Mouse (Mus musculus): ENCODE measurements around the gene Smyd5.

The Smyd5 gene

GRCm38 (mm10) chr6:85431842-85432431, at the start of gene Smyd5:
Gene Smyd5 (plus strand): TSS chr6:85431989.
- peak; percentile 41 for DNase-seq (ENCODE audit: low read depth)

- DNase-seq (ENCODE audit: low read depth): no peak
Measured at GRCm38 (mm10) chr6:85382791-85383190, 49.0 kb upstream of the Smyd5 start.

GRCm38 (mm10) chr6:85388608-85389007, 43.2 kb upstream of the Smyd5 start:
- no peak for DNase-seq (ENCODE audit: low read depth)

- no peak for DNase-seq (ENCODE audit: low read depth)
Measured at GRCm38 (mm10) chr6:85391803-85392202, 40.0 kb upstream of the Smyd5 start.

- DNase-seq (ENCODE audit: low read depth): no peak
Measured at GRCm38 (mm10) chr6:85395360-85395759, 36.4 kb upstream of the Smyd5 start.

- DNase-seq (ENCODE audit: low read depth): no peak
Measured at GRCm38 (mm10) chr6:85397165-85397564, 34.6 kb upstream of the Smyd5 start.

GRCm38 (mm10) chr6:85399715-85400114, 32.1 kb upstream of the Smyd5 start:
- DNase-seq (ENCODE audit: low read depth): no peak

- DNase-seq (ENCODE audit: low read depth): no peak
Measured at GRCm38 (mm10) chr6:85402613-85403012, 29.2 kb upstream of the Smyd5 start.

GRCm38 (mm10) chr6:85403039-85403438, 28.8 kb upstream of the Smyd5 start:
- DNase-seq (ENCODE audit: low read depth): no peak

GRCm38 (mm10) chr6:85409003-85409402, 22.8 kb upstream of the Smyd5 start:
- no peak for DNase-seq (ENCODE audit: low read depth)

GRCm38 (mm10) chr6:85410771-85411273, 21.0 kb upstream of the Smyd5 start:
- peak; percentile 50 for DNase-seq (ENCODE audit: low read depth)

- DNase-seq (ENCODE audit: low read depth): no peak
Measured at GRCm38 (mm10) chr6:85415829-85416228, 16.0 kb upstream of the Smyd5 start.

GRCm38 (mm10) chr6:85419150-85419549, 12.6 kb upstream of the Smyd5 start:
- no peak for DNase-seq (ENCODE audit: low read depth)

GRCm38 (mm10) chr6:85423836-85424379, 7.9 kb upstream of the Smyd5 start, which contains the start of gene Noto:
Gene Noto (plus strand): TSS chr6:85423886.
- no peak for DNase-seq (ENCODE audit: low read depth)

- DNase-seq (ENCODE audit: low read depth): no peak
Measured at GRCm38 (mm10) chr6:85431274-85431841, 431 bp upstream of the Smyd5 start.

- DNase-seq (ENCODE audit: low read depth): no peak
Measured at GRCm38 (mm10) chr6:85433865-85434264, 2.1 kb downstream of the Smyd5 start.

GRCm38 (mm10) chr6:85436204-85436603, 4.4 kb downstream of the Smyd5 start:
- DNase-seq (ENCODE audit: low read depth): no peak

GRCm38 (mm10) chr6:85436631-85437030, 4.8 kb downstream of the Smyd5 start:
- DNase-seq (ENCODE audit: low read depth): no peak

- DNase-seq (ENCODE audit: low read depth): no peak
Measured at GRCm38 (mm10) chr6:85441142-85441541, 9.4 kb downstream of the Smyd5 start.

GRCm38 (mm10) chr6:85443488-85444233, 11.9 kb downstream of the Smyd5 start:
- no peak for DNase-seq (ENCODE audit: low read depth)

GRCm38 (mm10) chr6:85444266-85444965, 12.6 kb downstream of the Smyd5 start:
- no peak for DNase-seq (ENCODE audit: low read depth)

GRCm38 (mm10) chr6:85445286-85445685, 13.5 kb downstream of the Smyd5 start:
- no peak for DNase-seq (ENCODE audit: low read depth)

All from fibroblast of lung, adult 2 months (primary cell).